Mouse (Mus musculus) CH12.LX (cell line): ENCODE data around the gene Wbp11. TPM values are rescaled to one million over a fixed set of nuclear protein-coding genes. Genes with fewer than 3 reads are reported as not detected.

Experiments
- DNase-seq: peaks from one replicate; pipeline ENCODE4 v3.0.0-alpha.2; 2013; ENCODE audit errors: extremely low read depth
- H3K27ac ChIP-seq: 2 replicates; pipeline ENCODE4 v1.5.1; 2012; ENCODE audit warnings: low read depth, mild to moderate bottlenecking, control low read depth, moderate library complexity; ENCODE audit not compliant: insufficient read depth
- H3K27me3 ChIP-seq: replicated peaks from 2 replicates; pipeline ENCODE3; 2012; ENCODE audit warnings: inconsistent platforms
- H3K36me3 ChIP-seq, 2 experiments: replicated peaks in 1 of 2; 2 replicates each; pipeline versions ENCODE3 to v1.6.1; 2012; ENCODE audit warnings: inconsistent platforms in 1 of 2, low read length in 1 of 2, mild to moderate bottlenecking in 1 of 2, mixed read lengths in 1 of 2, moderate library complexity in 1 of 2; ENCODE audit not compliant: control insufficient read depth in 1 of 2, insufficient read depth in 1 of 2
- H3K4me1 ChIP-seq, 2 experiments: 2 replicates each; pipeline ENCODE4 v1.6.1; 2012; ENCODE audit warnings: inconsistent platforms in 1 of 2, moderate library complexity in 1 of 2; ENCODE audit not compliant: insufficient read depth in 2 of 2, control insufficient read depth in 1 of 2
- H3K4me2 ChIP-seq: 2 replicates; pipeline ENCODE4 v1.6.1; 2012; ENCODE audit warnings: low read depth, mild to moderate bottlenecking, control low read depth; ENCODE audit not compliant: poor library complexity, insufficient read depth, severe bottlenecking
- H3K4me3 ChIP-seq, 3 experiments: fragments of 150-350 bp in 1 of 3; sonication (generic) in 1 of 3; replicated peaks in 1 of 3; 2 replicates each; pipeline versions ENCODE3 to v1.5.1; 2011 to 2012; ENCODE audit warnings: low read depth in 2 of 3, low read length in 2 of 3, mild to moderate bottlenecking in 2 of 3, moderate library complexity in 2 of 3, control low read depth in 1 of 3, improper control_type of control experiment in 1 of 3, inconsistent platforms in 1 of 3, mixed read lengths in 1 of 3; ENCODE audit not compliant: poor library complexity in 1 of 3
- H3K79me2 ChIP-seq: replicated peaks from 2 replicates; pipeline ENCODE4 v1.6.1; 2012; ENCODE audit warnings: mild to moderate bottlenecking, moderate library complexity; ENCODE audit not compliant: control insufficient read depth, poor library complexity, insufficient read depth, severe bottlenecking; ENCODE audit errors: extremely low read depth
- H3K9ac ChIP-seq: 2 replicates; pipeline ENCODE4 v1.6.1; 2012; ENCODE audit warnings: low read depth, mild to moderate bottlenecking, control low read depth, moderate library complexity; ENCODE audit not compliant: insufficient read depth
- H3K9me3 ChIP-seq: replicated peaks from 2 replicates; pipeline ENCODE3; 2012; ENCODE audit warnings: low read length, inconsistent platforms, mixed read lengths
- BHLHE40 ChIP-seq: IDR thresholded peaks from 2 replicates; pipeline ENCODE4 v1.6.1; 2011; ENCODE audit warnings: mild to moderate bottlenecking, low read depth, low read length, improper control_type of control experiment
- CTCF ChIP-seq, 2 experiments: IDR thresholded peaks in 1 of 2; conservative IDR thresholded peaks in 1 of 2; 2 replicates each; pipeline ENCODE4 v1.5.1; 2011 to 2012; ENCODE audit warnings: low read depth in 2 of 2, low read length in 2 of 2, improper control_type of control experiment in 1 of 2, inconsistent platforms in 1 of 2, mild to moderate bottlenecking in 1 of 2, moderate library complexity in 1 of 2
- EP300 ChIP-seq: IDR thresholded peaks from 2 replicates; pipeline ENCODE4 v1.6.1; 2011; ENCODE audit warnings: low read length, improper control_type of control experiment
- ETS1 ChIP-seq: conservative IDR thresholded peaks from 2 replicates; pipeline ENCODE4 v1.6.1; 2012; ENCODE audit warnings: low read depth, mild to moderate bottlenecking, inconsistent platforms, low read length, improper control_type of control experiment, moderate library complexity
- GABPA ChIP-seq: IDR thresholded peaks from 2 replicates; pipeline ENCODE4 v1.6.1; 2012; ENCODE audit warnings: low read depth, low read length, improper control_type of control experiment, inconsistent platforms; ENCODE audit not compliant: insufficient replicate concordance
- HCFC1 ChIP-seq: IDR thresholded peaks from 2 replicates; pipeline ENCODE4 v1.6.1; 2012; ENCODE audit warnings: low read depth, mild to moderate bottlenecking, inconsistent platforms, low read length, improper control_type of control experiment
- JUND ChIP-seq: conservative IDR thresholded peaks from 2 replicates; pipeline ENCODE4 v1.6.1; 2011; ENCODE audit warnings: low read depth, low read length, improper control_type of control experiment
- MAX ChIP-seq: IDR thresholded peaks from 2 replicates; pipeline ENCODE4 v1.6.1; 2011; ENCODE audit warnings: low read length, improper control_type of control experiment
- MEF2A ChIP-seq: IDR thresholded peaks from 2 replicates; pipeline ENCODE4 v1.6.1; 2014; ENCODE audit warnings: low read depth, mild to moderate bottlenecking, inconsistent platforms, low read length, improper control_type of control experiment, borderline replicate concordance
- MXI1 ChIP-seq: IDR thresholded peaks from 2 replicates; pipeline ENCODE4 v1.6.1; 2011; ENCODE audit warnings: mild to moderate bottlenecking, low read depth, low read length, improper control_type of control experiment
- MYC ChIP-seq: IDR thresholded peaks from 2 replicates; pipeline ENCODE4 v1.6.1; 2011; ENCODE audit warnings: low read depth, mild to moderate bottlenecking, improper control_type of control experiment, low read length
- NRF1 ChIP-seq: IDR thresholded peaks from 2 replicates; pipeline ENCODE4 v1.6.1; 2014; ENCODE audit warnings: low read depth, mild to moderate bottlenecking, inconsistent platforms, low read length, improper control_type of control experiment, moderate library complexity
- PAX5 ChIP-seq: IDR thresholded peaks from 2 replicates; pipeline ENCODE4 v1.6.1; 2012; ENCODE audit warnings: low read length, inconsistent platforms, mixed read lengths
- POLR2A ChIP-seq: IDR thresholded peaks from 2 replicates; pipeline ENCODE4 v1.6.1; 2011; ENCODE audit warnings: low read depth, mild to moderate bottlenecking, improper control_type of control experiment, low read length
- POLR2AphosphoS2 ChIP-seq: IDR thresholded peaks from 2 replicates; pipeline ENCODE4 v1.6.1; 2011; ENCODE audit warnings: low read depth, low read length, improper control_type of control experiment
- RAD21 ChIP-seq: IDR thresholded peaks from 2 replicates; pipeline ENCODE4 v1.6.1; 2011; ENCODE audit warnings: low read depth, mild to moderate bottlenecking, low read length, improper control_type of control experiment, moderate library complexity
- RCOR1 ChIP-seq: conservative IDR thresholded peaks from 2 replicates; pipeline ENCODE4 v1.6.1; 2012; ENCODE audit warnings: low read depth, mild to moderate bottlenecking, inconsistent platforms, low read length, improper control_type of control experiment
- SIN3A ChIP-seq: IDR thresholded peaks from 2 replicates; pipeline ENCODE4 v1.6.1; 2012; ENCODE audit warnings: low read length, improper control_type of control experiment, inconsistent platforms
- SMC3 ChIP-seq: IDR thresholded peaks from 2 replicates; pipeline ENCODE4 v1.6.1; 2011; ENCODE audit warnings: low read depth, low read length, improper control_type of control experiment
- TBP ChIP-seq: conservative IDR thresholded peaks from 2 replicates; pipeline ENCODE4 v1.6.1; 2011; ENCODE audit warnings: low read depth, low read length, improper control_type of control experiment
- TCF12 ChIP-seq: IDR thresholded peaks from 2 replicates; pipeline ENCODE4 v1.6.1; 2014; ENCODE audit warnings: low read depth, mild to moderate bottlenecking, inconsistent platforms, low read length, improper control_type of control experiment
- ZC3H11A ChIP-seq: IDR thresholded peaks from 2 replicates; pipeline ENCODE4 v1.6.1; 2012; ENCODE audit warnings: low read depth, mild to moderate bottlenecking, inconsistent platforms, low read length, improper control_type of control experiment
- ZKSCAN1 ChIP-seq: IDR thresholded peaks from 2 replicates; pipeline ENCODE4 v1.6.1; 2012; ENCODE audit warnings: low read depth, inconsistent platforms, low read length, improper control_type of control experiment, borderline replicate concordance
- ZNF384 ChIP-seq: IDR thresholded peaks from 2 replicates; pipeline ENCODE4 v1.6.1; 2012; ENCODE audit warnings: low read depth, low read length, improper control_type of control experiment, inconsistent platforms
- dilution Hi-C: fragments of 300-500 bp; cut with MboI; formaldehyde crosslinking; loops from 2 replicates; pipeline ENCODE4 v1.14.3; 2020; ENCODE audit warnings: low sequenced_read_pairs; ENCODE audit not compliant: extremely low pct_unique_long_range_greater_than_20kb, extremely low pct_ligation_motif_present
- in situ Hi-C: fragments of 300-500 bp; cut with MboI; formaldehyde crosslinking; loops from 3 replicates; pipeline ENCODE4 v1.14.3; 2019; ENCODE audit warnings: low sequenced_read_pairs, low pct_ligation_motif_present, low pct_unique_long_range_greater_than_20kb, mixed read lengths
- polyA plus RNA-seq: library from polyadenylated mRNA; unstranded; fragments of >175 nt; gene quantifications from 2 replicates; pipeline ENCODE4 v1.2.1, GENCODE M21; 2012; ENCODE audit warnings: low read depth; ENCODE audit not compliant: insufficient read length
- total RNA-seq, 2 experiments: library from RNA; depleted of rRNA; stranded (reverse); fragments of 300-350 nt in 1 of 2; fragments of >200 nt in 1 of 2; gene quantifications; 2 replicates each; pipeline ENCODE4 v1.2.3; 2012 to 2014

Wbp11 gene
- total and polyA plus RNA-seq, 3 experiments, result 27.7 to 189 (median 51.3) TPM

GRCm38 (mm10) chr6:136861020-136861419 lies 33.0 kb upstream of the Wbp11 start:
- no peak for TF ChIP-seq RCOR1
- peak; percentile 89 for TF ChIP-seq RAD21
- peak; percentile 67 to 87 for TF ChIP-seq CTCF (conservative IDR thresholded peaks at IDR 0.05 in 1 of 2, IDR thresholded peaks at IDR 0.05 in 1 of 2; ENCODE audit: low read depth in 2 of 2, low read length in 2 of 2)
- TF ChIP-seq PAX5, result no peak
- peak; percentile 39; the same call in 1 of the 2 replicates for TF ChIP-seq ZC3H11A
- TF ChIP-seq SMC3, result peak; percentile 81
- no peaks in the 10 kb centered on the region for H3K79me2 ChIP-seq
- H3K27ac ChIP-seq, result no peak overlapping the region
- dilution Hi-C loops (loop anchor here (25.0 kb wide), 1 partner anchor 126 kb away; no protein-coding TSS in a partner anchor), in situ Hi-C loops (no loop called here)
- no peaks in the 10 kb centered on the region for H3K27me3 ChIP-seq
- H3K36me3 ChIP-seq, result peaks cover 9 to 52% of the 10 kb centered on the region in 2 experiments
- no peak overlapping the region for H3K4me3 ChIP-seq
- H3K9ac ChIP-seq, result no peak overlapping the region
- no peak overlapping the region for H3K4me2 ChIP-seq
- no peaks in the 10 kb centered on the region for H3K9me3 ChIP-seq
- peak; percentile 56 for DNase-seq
- peaks cover 0 to 7% of the 10 kb centered on the region in 2 experiments; a peak in 2 of 4 replicates for H3K4me1 ChIP-seq

DNA sequence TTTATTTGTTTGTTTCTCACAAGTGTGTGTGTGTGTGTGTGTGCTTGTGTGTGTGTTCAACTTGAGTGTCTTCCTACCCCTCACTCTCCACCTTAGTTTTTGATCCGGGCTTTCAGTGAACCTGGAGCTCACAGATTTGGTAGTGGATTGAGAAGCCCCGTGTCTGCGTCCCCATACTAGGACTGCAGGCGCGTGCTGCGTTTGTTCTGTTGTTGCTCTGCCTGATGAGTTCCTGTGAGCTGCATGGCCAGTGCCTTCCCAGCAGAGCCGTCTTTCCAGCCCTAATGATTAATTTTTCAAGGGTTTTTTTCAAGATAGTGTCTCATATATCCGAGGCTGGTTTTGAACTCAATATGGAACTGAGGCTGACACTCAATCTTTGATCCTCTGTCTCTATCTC lies 30.4 kb upstream of the Wbp11 start:
- in situ Hi-C loops (loop anchor here (5.0 kb wide), 1 partner anchor 129 kb away; no protein-coding TSS in a partner anchor), dilution Hi-C loops (loop anchor here (25.0 kb wide), 1 partner anchor 129 kb away; no protein-coding TSS in a partner anchor)
- H3K9me3 ChIP-seq, result no peaks in the 10 kb centered on the region
- H3K27ac ChIP-seq, result no peak overlapping the region
- no peak overlapping the region for H3K9ac ChIP-seq
- DNase-seq, result no peak
- no peaks in the 10 kb centered on the region for H3K79me2 ChIP-seq
- peaks cover 2 to 44% of the 10 kb centered on the region in 2 experiments for H3K36me3 ChIP-seq
- H3K4me3 ChIP-seq, result no peak overlapping the region
- TF ChIP-seq RCOR1 (no peak), POLR2AphosphoS2 (no peak), MEF2A (no peak), TBP (no peak), POLR2A (no peak), HCFC1 (no peak), GABPA (no peak), NRF1 (no peak), PAX5 (no peak), JUND (no peak), MXI1 (no peak)
- H3K4me1 ChIP-seq, result peaks cover 16 to 33% of the 10 kb centered on the region in 2 experiments
- H3K4me2 ChIP-seq, result no peak overlapping the region
- no peaks in the 10 kb centered on the region for H3K27me3 ChIP-seq

DNA sequence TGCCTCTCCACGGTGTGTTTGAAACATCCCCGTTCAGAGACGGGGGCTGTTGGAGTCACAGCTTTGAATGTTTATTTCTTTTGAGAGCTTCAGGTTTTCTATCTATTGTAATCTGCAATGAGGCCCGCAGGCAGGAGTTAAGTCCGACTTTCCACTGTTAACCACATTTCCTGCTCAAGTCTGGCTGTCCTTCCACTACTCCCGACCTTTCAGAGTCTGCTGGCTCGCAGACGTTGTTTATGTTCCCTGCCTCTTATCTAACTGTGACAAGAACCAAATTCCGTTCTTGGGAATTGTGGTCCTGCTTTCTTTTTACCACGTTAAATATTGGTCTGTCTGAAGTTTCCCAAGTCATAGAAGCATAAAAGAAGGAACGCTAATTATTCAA lies 29.8 kb upstream of the Wbp11 start:
- in situ Hi-C loops (loop anchor here (5.0 kb wide), 1 partner anchor 129 kb away; no protein-coding TSS in a partner anchor), dilution Hi-C loops (loop anchor here (25.0 kb wide), 1 partner anchor 129 kb away; no protein-coding TSS in a partner anchor)
- H3K4me3 ChIP-seq, result no peak overlapping the region

More for the DNA sequence above, 29.8 kb upstream of the Wbp11 start:
- H3K36me3 ChIP-seq, result peaks cover 2 to 38% of the 10 kb centered on the region in 2 experiments
- H3K27ac ChIP-seq, result no peak overlapping the region
- no peaks in the 10 kb centered on the region for H3K79me2 ChIP-seq
- no peaks in the 10 kb centered on the region for H3K9me3 ChIP-seq
- no peak for DNase-seq
- H3K4me1 ChIP-seq, result peaks cover 16 to 38% of the 10 kb centered on the region in 2 experiments
- H3K9ac ChIP-seq, result no peak overlapping the region
- TF ChIP-seq POLR2A, result no peak
- TF ChIP-seq HCFC1, result no peak
- TF ChIP-seq ZKSCAN1, result no peak
- TF ChIP-seq MAX, result no peak
- TF ChIP-seq ETS1, result no peak
- no peak for TF ChIP-seq MYC
- TF ChIP-seq MXI1, result no peak
- no peak for TF ChIP-seq CTCF (conservative IDR thresholded peaks at IDR 0.05 in 1 of 2, IDR thresholded peaks at IDR 0.05 in 1 of 2; ENCODE audit: low read depth in 2 of 2, low read length in 2 of 2)
- no peak for TF ChIP-seq TCF12
- TF ChIP-seq ZNF384, result no peak
- no peak for TF ChIP-seq BHLHE40
- TF ChIP-seq EP300, result no peak
- no peak for TF ChIP-seq SIN3A
- TF ChIP-seq JUND, result no peak
- H3K27me3 ChIP-seq, result no peaks in the 10 kb centered on the region
- H3K4me2 ChIP-seq, result no peak overlapping the region
